9 mouse cellular contexts compared by ENCODE assay signal in genomic region chr7:133805614-133806175, GRCm38 (mm10). TPM values are rescaled to one million over a fixed set of nuclear protein-coding genes. Genes with fewer than 3 reads are reported as not detected.
DNase-seq lines count a peak whose midpoint lies in the region; ATAC-seq and TF ChIP-seq lines count a peak whose summit lies in the region.
"Had no signal": no experiment of that assay in that cellular context is flagged by ENCODE, and none has a peak within 500 bp of the region (broad histone marks: within the 10 kb centered on the region; RNA-seq: fewer than 3 reads in every experiment).

No protein-coding gene starts in this region.

- no peaks in the 10 kb centered on the region for H3K4me1 ChIP-seq in embryonic fibroblast, embryonic 13.5 days (ENCODE audit: control insufficient read depth, insufficient read depth, low read length)
- H3K4me1 ChIP-seq in lung, postnatal 0 days (ENCODE audit: insufficient read depth, low read depth, low read length): no peaks in the 10 kb centered on the region

- H3K36me3 ChIP-seq in lung, postnatal 0 days (ENCODE audit: insufficient read depth, low read length): no peaks in the 10 kb centered on the region

- no peaks in the 10 kb centered on the region for H3K9me3 ChIP-seq in lung, postnatal 0 days (ENCODE audit: low read length)

- TF ChIP-seq CTCF in embryonic fibroblast, embryonic 13.5 days (IDR thresholded peaks at IDR 0.05; ENCODE audit: borderline replicate concordance, insufficient read depth, low read length): peak; percentile 97
- TF ChIP-seq CTCF in lung, postnatal 0 days (IDR thresholded peaks at IDR 0.05): peak; percentile 94

- no peaks in the 10 kb centered on the region for H3K27me3 ChIP-seq in lung, postnatal 0 days (replicated peaks; ENCODE audit: insufficient read depth, low read length)

- H3K9ac ChIP-seq in lung, postnatal 0 days (replicated peaks; ENCODE audit: low read depth): no peak overlapping the region

- H3K27ac ChIP-seq in embryonic fibroblast, embryonic 13.5 days (ENCODE audit: insufficient read depth, low read length): no peak overlapping the region
- H3K27ac ChIP-seq in lung, postnatal 0 days (ENCODE audit: low read length): no peak overlapping the region

- no peak for TF ChIP-seq EP300 in lung, postnatal 0 days (IDR thresholded peaks at IDR 0.05)

- TF ChIP-seq POLR2A in embryonic fibroblast, embryonic 13.5 days (IDR thresholded peaks at IDR 0.05; ENCODE audit: low read depth, low read length): no peak

- 37% methylated on average over 7 of the region's 7 CpGs for WGBS in lung, postnatal 0 days

- peak; percentile 73 for DNase-seq in ES-CJ7 (ENCODE audit: low read depth, low spot score)
- DNase-seq in adrenal gland, postnatal 25 days: peak; percentile 66
- DNase-seq in heart, postnatal 4 days: peak; percentile 74
- DNase-seq in layer of hippocampus, adult 9-10 months (ENCODE audit: low spot score): peak; percentile 51
- DNase-seq in lung, postnatal 0 days (ENCODE audit: low spot score): peak; percentile 78
- DNase-seq in right cerebral cortex, postnatal 25 days: peak; percentile 60

- no peak overlapping the region for H3K4me3 ChIP-seq in embryonic fibroblast, embryonic 13.5 days (ENCODE audit: insufficient read depth, low read length)
- H3K4me3 ChIP-seq in lung, postnatal 0 days (ENCODE audit: low read depth, low read length): no peak overlapping the region

- no peak overlapping the region for H3K4me2 ChIP-seq in lung, postnatal 0 days (replicated peaks; ENCODE audit: low read depth, low read length)

- ATAC-seq in lung, postnatal 0 days: peak; percentile 84
- no peak for ATAC-seq in activated CD4-positive, CD25-positive, alpha-beta regulatory T cell, adult 4 months

RNA-seq across cellular contexts. Expression of gene Dhx32, which starts 23.2 kb away (rescaled TPM):
- 63.6 and 77.9 TPM in 2 replicates for total RNA-seq in adrenal gland, postnatal 25 days (2021)
- 20.5 and 28.9 TPM in 2 replicates for polyA plus RNA-seq in embryonic fibroblast, embryonic 13.5 days (2011; ENCODE audit: insufficient read length, low read depth, missing spikeins)
- 10 to 100 TPM; 39.0 to 41.5 TPM for total RNA-seq in heart, postnatal 4 days (2021)
- polyA plus RNA-seq in lung, postnatal 0 days (2015; fragmentation: Nextera tagmentation; extraction: Ambion mirVana): 22.0 and 25.1 TPM in 2 replicates
- 10 to 100 TPM in 1 of 2 experiments, 1 to 10 TPM in 1; 8.3 to 10.4 TPM for polyA plus RNA-seq in activated CD4-positive, CD25-positive, alpha-beta regulatory T cell, adult 4 months (2017; shearing (Covaris generic))

RNA-seq across cellular contexts. Expression of gene Fank1, which starts 29.0 kb away (rescaled TPM):
- 0.46 TPM in 1 of 2 replicates, not detected in the other for total RNA-seq in adrenal gland, postnatal 25 days (2021)
- polyA plus RNA-seq in embryonic fibroblast, embryonic 13.5 days (2011; ENCODE audit: insufficient read length, low read depth, missing spikeins): not detected in 2 replicates
- not detected for total RNA-seq in heart, postnatal 4 days (2021)
- 6.8 and 6.9 TPM in 2 replicates for polyA plus RNA-seq in lung, postnatal 0 days (2015; fragmentation: Nextera tagmentation; extraction: Ambion mirVana)
- polyA plus RNA-seq in activated CD4-positive, CD25-positive, alpha-beta regulatory T cell, adult 4 months (2017; shearing (Covaris generic)): not detected
- total RNA-seq: gastrocnemius, adult 8-10 months had no signal
